Mouse (Mus musculus) heart, embryonic 11.5 days (tissue): ENCODE measurements around the gene Olfr1019. TPM values are rescaled to one million over a fixed set of nuclear protein-coding genes. Genes with fewer than 3 reads are reported as not detected.

Experiments
- ATAC-seq: fragments of 200-750 bp; cut with Nextera tagmentation; replicated peaks from 2 replicates; pipeline ENCODE4 v1.8.0; 2017; ENCODE audit warnings: moderate library complexity; ENCODE audit not compliant: insufficient number of reproducible peaks, low FRiP score, low TSS enrichment
- H3K27ac ChIP-seq: fragments of 300-500 bp; sonication (generic); 2 replicates; pipeline ENCODE4 v1.5.1; 2014; ENCODE audit warnings: mild to moderate bottlenecking, low read depth, low read length
- H3K27me3 ChIP-seq: fragments of 300-500 bp; sonication (generic); 2 replicates; pipeline ENCODE4 v1.6.1; 2014; ENCODE audit warnings: mild to moderate bottlenecking, low read length, mixed read lengths; ENCODE audit not compliant: control insufficient read depth, insufficient read depth
- H3K36me3 ChIP-seq: fragments of 300-500 bp; sonication (generic); 2 replicates; pipeline ENCODE4 v1.6.1; 2014; ENCODE audit warnings: mild to moderate bottlenecking, low read length, moderate library complexity, mixed read lengths; ENCODE audit not compliant: control insufficient read depth, insufficient read depth
- H3K4me1 ChIP-seq: fragments of 300-500 bp; sonication (generic); 2 replicates; pipeline ENCODE4 v1.6.1; 2014; ENCODE audit warnings: low read length; ENCODE audit not compliant: control insufficient read depth, insufficient read depth
- H3K4me2 ChIP-seq: fragments of 300-500 bp; sonication (generic); 2 replicates; pipeline ENCODE4 v1.6.1; 2014; ENCODE audit warnings: mild to moderate bottlenecking, moderate library complexity
- H3K4me3 ChIP-seq: fragments of 300-500 bp; sonication (generic); 2 replicates; pipeline ENCODE4 v1.5.1; 2014; ENCODE audit warnings: low read depth, low read length
- H3K9ac ChIP-seq: fragments of 300-500 bp; sonication (generic); 2 replicates; pipeline ENCODE4 v1.6.1; 2014; ENCODE audit warnings: mild to moderate bottlenecking, low read depth, low read length, moderate library complexity
- H3K9me3 ChIP-seq: fragments of 300-500 bp; sonication (generic); replicated peaks from 2 replicates; pipeline ENCODE4 v1.6.1; 2016; ENCODE audit warnings: low read length; ENCODE audit not compliant: control insufficient read depth
- WGBS: fragments of 180-500 bp; shearing (Covaris S2); extraction: QIAGEN DNeasy Blood & Tissue Kit; methylation state at CpG from one replicate; pipeline ENCODE4 v1.1.7; 2014; ENCODE audit not compliant: insufficient replicate concordance; 5-methylcytosine and 5-hydroxymethylcytosine counted together
- polyA plus RNA-seq: library from polyadenylated mRNA; unstranded; fragments of >200 nt; fragmentation: Nextera tagmentation; extraction: Ambion mirVana; gene quantifications from 2 replicates; pipeline ENCODE4 v1.2.1, GENCODE M21; 2014

Gene Olfr1019
- not detected in 2 replicates for polyA plus RNA-seq

DNA sequence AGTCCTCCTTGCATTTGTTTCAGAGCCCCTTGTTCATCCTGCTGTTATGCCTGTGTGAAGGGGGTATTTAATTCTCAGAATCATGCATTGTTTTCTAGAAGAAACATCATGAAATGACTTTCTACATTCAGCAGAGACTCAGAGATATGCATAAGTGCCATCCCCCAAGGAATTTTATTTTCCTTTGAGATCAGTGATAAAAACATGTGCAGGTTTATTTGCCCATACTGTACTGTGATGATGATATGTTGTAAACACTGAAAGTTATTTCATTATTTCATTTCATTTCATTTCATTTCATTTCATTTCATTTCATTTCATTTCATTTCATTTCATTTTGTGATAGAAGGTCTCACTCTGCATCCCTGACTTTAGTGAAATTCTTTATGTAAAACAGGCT lies at the start of gene Olfr1019:
Olfr1019 (minus strand) TSS at position 101 of the 400 bp plus-strand sequence.
- H3K36me3 ChIP-seq: no peaks in the 10 kb centered on the region
- no peak within 1 kb of the TSS for H3K27ac ChIP-seq
- no peak within 1 kb of the TSS for H3K4me2 ChIP-seq
- ATAC-seq: no peak
- no peaks in the 10 kb centered on the region for H3K9me3 ChIP-seq
- no peaks in the 10 kb centered on the region for H3K27me3 ChIP-seq
- H3K9ac ChIP-seq: no peak within 1 kb of the TSS
- no peak within 1 kb of the TSS for H3K4me3 ChIP-seq
- no peaks in the 10 kb centered on the region for H3K4me1 ChIP-seq

DNA sequence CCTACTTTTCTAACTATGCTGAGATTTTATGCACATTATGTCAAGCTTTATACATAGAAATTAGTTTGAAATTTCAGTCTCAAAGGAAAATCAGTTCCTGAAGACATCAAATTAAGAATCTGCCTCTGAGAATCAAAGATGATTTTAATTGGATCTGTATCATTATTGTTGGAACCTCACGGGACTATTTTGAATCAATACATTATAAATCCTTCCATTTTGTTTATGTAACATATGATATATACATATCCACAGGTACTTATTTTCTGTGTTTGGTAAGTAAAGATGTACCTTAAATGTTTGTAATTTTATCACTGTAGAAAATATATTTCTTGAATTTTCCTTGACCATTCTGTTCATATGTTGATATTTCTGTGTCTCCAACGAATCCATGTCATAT lies 40.1 kb upstream of the Olfr1019 start, which contains the start of gene Olfr1023:
Olfr1023 (plus strand) TSS at position 301 of the 400 bp plus-strand sequence.
- Histone ChIP-seq H3K4me3 (no peak within 1 kb of the TSS), H3K4me1 (no peaks in the 10 kb centered on the region), H3K9ac (no peak within 1 kb of the TSS), H3K4me2 (no peak within 1 kb of the TSS), H3K36me3 (no peaks in the 10 kb centered on the region), H3K27me3 (no peaks in the 10 kb centered on the region), H3K9me3 (no peaks in the 10 kb centered on the region), H3K27ac (no peak within 1 kb of the TSS)
- no peak for ATAC-seq
- 69% methylated on average over 2 of the region's 2 CpGs for WGBS

- no peak for ATAC-seq
- H3K4me1 ChIP-seq: no peaks in the 10 kb centered on the region
Measured at GRCm38 (mm10) chr2:85868294-85868693, 23.0 kb upstream of the Olfr1019 start, which contains the start of gene Olfr1022. TSS of gene Olfr1022 (plus strand) at chr2:85868594.

GRCm38 (mm10) chr2:85846730-85847129 lies 1.4 kb upstream of the Olfr1019 start, which contains the start of gene Olfr1020:
TSS of gene Olfr1020 (plus strand) at chr2:85847030.
- Histone ChIP-seq H3K4me1 (no peaks in the 10 kb centered on the region), H3K4me3 (no peak within 1 kb of the TSS), H3K27ac (no peak within 1 kb of the TSS), H3K27me3 (no peaks in the 10 kb centered on the region), H3K9me3 (no peaks in the 10 kb centered on the region), H3K9ac (no peak within 1 kb of the TSS), H3K36me3 (no peaks in the 10 kb centered on the region), H3K4me2 (no peak within 1 kb of the TSS)
- no peak for ATAC-seq
- 68% methylated on average over 1 of the region's 1 CpGs for WGBS

More at GRCm38 (mm10) chr2:85868294-85868693, 23.0 kb upstream of the Olfr1019 start, which contains the start of gene Olfr1022:
- no peaks in the 10 kb centered on the region for H3K36me3 ChIP-seq
- H3K27ac ChIP-seq: no peak within 1 kb of the TSS
- WGBS: 39% methylated on average over 2 of the region's 2 CpGs
- no peaks in the 10 kb centered on the region for H3K9me3 ChIP-seq
- no peak within 1 kb of the TSS for H3K9ac ChIP-seq
- H3K4me2 ChIP-seq: no peak within 1 kb of the TSS
- H3K4me3 ChIP-seq: no peak within 1 kb of the TSS
- H3K27me3 ChIP-seq: no peaks in the 10 kb centered on the region

GRCm38 (mm10) chr2:85818179-85818578 lies 27.1 kb downstream of the Olfr1019 start, which contains the start of gene Olfr1018:
TSS of gene Olfr1018 (plus strand) at chr2:85818479.
- no peaks in the 10 kb centered on the region for H3K36me3 ChIP-seq
- no peak within 1 kb of the TSS for H3K27ac ChIP-seq
- ATAC-seq: no peak
- H3K4me2 ChIP-seq: no peak within 1 kb of the TSS
- H3K27me3 ChIP-seq: no peaks in the 10 kb centered on the region
- H3K4me3 ChIP-seq: no peak within 1 kb of the TSS
- no peaks in the 10 kb centered on the region for H3K4me1 ChIP-seq
- no peaks in the 10 kb centered on the region for H3K9me3 ChIP-seq
- H3K9ac ChIP-seq: no peak within 1 kb of the TSS

DNA sequence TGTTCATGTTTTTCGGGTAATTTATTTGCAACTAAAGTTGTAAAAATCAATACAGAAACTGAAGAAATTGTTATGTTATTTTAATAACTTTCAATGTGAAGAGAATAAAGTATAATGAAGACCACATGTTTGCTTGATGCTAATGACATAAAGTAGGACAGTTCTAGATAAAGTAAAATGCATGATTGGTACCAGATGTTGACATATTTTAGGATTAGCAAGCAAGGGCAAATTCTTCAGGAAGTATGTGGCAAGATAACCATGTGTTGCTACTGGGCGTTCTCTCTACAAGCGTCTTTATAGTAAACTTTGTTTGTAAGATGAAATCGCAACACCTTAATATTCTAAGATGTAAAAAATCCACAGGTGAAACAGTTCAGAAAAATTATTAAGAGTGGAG lies 40.8 kb downstream of the Olfr1019 start:
- no peak overlapping the region for H3K27ac ChIP-seq
- H3K4me3 ChIP-seq: no peak overlapping the region
- H3K27me3 ChIP-seq: no peaks in the 10 kb centered on the region
- no peaks in the 10 kb centered on the region for H3K36me3 ChIP-seq
- H3K9me3 ChIP-seq: no peaks in the 10 kb centered on the region
- H3K9ac ChIP-seq: no peak overlapping the region
- no peaks in the 10 kb centered on the region for H3K4me1 ChIP-seq
- no peak for ATAC-seq
- 68% methylated on average over 4 of the region's 4 CpGs for WGBS
- H3K4me2 ChIP-seq: no peak overlapping the region

DNA sequence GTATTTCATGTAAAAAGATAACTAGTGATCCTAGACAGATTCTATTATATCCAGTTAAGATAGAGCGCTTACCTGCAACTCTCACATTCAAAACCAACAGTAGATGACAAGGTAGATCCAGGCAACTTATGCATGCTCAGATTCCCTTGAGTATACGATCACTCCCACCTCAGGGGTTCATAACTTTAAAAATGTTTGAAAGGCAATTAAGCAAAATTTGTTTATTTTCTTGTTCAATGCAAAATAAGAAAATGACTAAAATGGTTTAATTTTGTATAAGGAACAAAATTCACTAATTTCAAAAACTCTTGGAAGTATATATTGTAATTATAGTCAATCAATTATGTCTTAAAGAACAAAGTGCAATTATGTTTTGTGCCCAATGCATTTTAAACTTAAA lies 42.8 kb downstream of the Olfr1019 start, which contains the start of gene Olfr1016:
Olfr1016 (minus strand) TSS at position 101 of the 400 bp plus-strand sequence.
- Histone ChIP-seq H3K36me3 (no peaks in the 10 kb centered on the region), H3K4me2 (no peak within 1 kb of the TSS), H3K27ac (no peak within 1 kb of the TSS), H3K9me3 (no peaks in the 10 kb centered on the region), H3K9ac (no peak within 1 kb of the TSS), H3K4me3 (no peak within 1 kb of the TSS), H3K27me3 (no peaks in the 10 kb centered on the region), H3K4me1 (no peaks in the 10 kb centered on the region)
- no peak for ATAC-seq
- 76% methylated on average over 2 of the region's 2 CpGs for WGBS

DNA sequence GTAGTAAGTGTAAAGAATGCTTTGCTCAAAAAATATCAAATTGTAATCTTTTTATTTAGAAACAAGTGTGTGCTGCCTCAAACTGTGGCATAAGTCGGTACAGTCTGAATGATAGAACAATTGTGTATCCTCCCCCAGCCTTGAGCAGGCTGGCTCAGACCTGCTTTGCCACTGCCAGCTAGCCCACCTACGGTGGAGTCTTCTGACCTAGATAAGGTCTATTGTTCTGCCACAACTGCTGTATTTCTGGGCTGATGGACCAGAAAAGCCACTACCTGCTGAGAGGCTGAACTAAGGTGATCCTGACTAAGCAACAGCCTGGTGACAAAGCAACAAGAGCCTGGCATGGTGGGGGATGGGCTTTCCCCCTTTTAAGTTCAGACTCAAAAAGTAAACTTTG lies 53.0 kb downstream of the Olfr1019 start:
- WGBS: 57% methylated on average over 2 of the region's 2 CpGs
- Histone ChIP-seq H3K4me1 (no peaks in the 10 kb centered on the region), H3K4me2 (no peak overlapping the region), H3K9me3 (no peaks in the 10 kb centered on the region), H3K27me3 (no peaks in the 10 kb centered on the region), H3K4me3 (no peak overlapping the region), H3K9ac (no peak overlapping the region), H3K27ac (no peak overlapping the region), H3K36me3 (no peaks in the 10 kb centered on the region)
- ATAC-seq: no peak
